Mouse (Mus musculus) thymus, postnatal 0 days (tissue): ENCODE data around the gene 1810062G17Rik. TPM values are rescaled to one million over a fixed set of nuclear protein-coding genes. Genes with fewer than 3 reads are reported as not detected.

Experiments
- DNase-seq: peaks from one replicate; pipeline ENCODE4 v3.0.0-alpha.2; 2015; ENCODE audit warnings: low spot score
- microRNA-seq: library from miRNA; unstranded; fragments of <30 nt; microRNA quantifications from one replicate; pipeline ENCODE4, GENCODE M21; 2016; ENCODE audit warnings: borderline number of aligned reads
- polyA plus RNA-seq: library from polyadenylated mRNA; unstranded; fragments of >200 nt; fragmentation: Nextera tagmentation; extraction: Ambion mirVana; gene quantifications from 2 replicates; pipeline ENCODE4 v1.2.1, GENCODE M21; 2015

Gene 1810062G17Rik
- polyA plus RNA-seq, 1 experiment from 2014 or later: 3.8 TPM

- DNase-seq: no peak
These were observed 29.6 kb downstream of the 1810062G17Rik start for GRCm38 (mm10) chr3:36505306-36505705.

DNA sequence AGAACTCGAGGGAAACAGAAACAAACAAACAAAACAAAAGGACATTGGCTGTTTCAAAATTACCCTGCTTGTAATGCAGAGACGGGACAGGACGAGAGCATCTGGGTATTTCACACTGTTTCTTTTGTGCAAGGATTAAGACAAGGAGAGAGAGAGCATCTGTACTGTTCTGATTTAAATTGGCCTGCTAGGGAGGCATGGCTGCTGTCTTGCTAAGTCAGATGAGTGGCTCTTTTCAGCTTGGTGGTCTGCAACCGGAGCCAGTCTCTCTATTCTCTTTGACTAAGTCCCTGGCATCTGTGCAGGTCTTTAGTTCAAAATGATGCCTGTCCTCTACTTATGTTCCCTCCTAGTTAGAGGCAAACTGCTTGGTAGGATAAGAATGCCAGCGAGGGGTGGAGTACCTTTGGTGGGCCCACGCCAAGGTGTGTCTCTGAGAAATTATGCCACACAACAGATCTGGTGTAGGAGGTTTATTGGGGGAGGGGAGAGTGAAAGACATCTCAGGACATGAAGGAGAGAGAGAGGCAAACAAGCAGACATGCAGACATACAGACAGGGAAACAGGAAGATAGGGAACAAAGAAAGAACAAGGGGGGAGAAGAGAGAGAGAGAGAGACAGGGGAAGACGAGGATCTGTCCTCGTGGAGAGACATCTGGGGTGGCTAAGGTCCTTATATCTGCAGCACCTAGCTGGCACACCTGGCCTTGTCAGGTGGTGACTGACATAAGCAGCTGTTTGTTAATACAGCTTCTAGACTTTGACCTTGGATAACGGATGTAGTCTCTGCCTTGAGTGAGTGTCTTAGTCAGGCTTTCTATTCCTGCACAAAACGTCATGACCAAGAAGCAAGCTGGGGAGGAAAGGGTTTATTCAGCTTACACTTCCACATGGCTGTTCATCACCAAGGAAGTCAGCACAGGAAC, 30.3 kb downstream of the 1810062G17Rik start:
- no peak for DNase-seq

- no peak for DNase-seq
These were observed 35.8 kb downstream of the 1810062G17Rik start for GRCm38 (mm10) chr3:36511491-36511890.

- no peak for DNase-seq
These were observed 40.5 kb downstream of the 1810062G17Rik start for GRCm38 (mm10) chr3:36516196-36516595.

- no peak for DNase-seq
These were observed 45.6 kb downstream of the 1810062G17Rik start, which contains the start of gene Gm11549 for GRCm38 (mm10) chr3:36521073-36522060. Gene Gm11549, minus strand, starts transcription at chr3:36521813.

DNA sequence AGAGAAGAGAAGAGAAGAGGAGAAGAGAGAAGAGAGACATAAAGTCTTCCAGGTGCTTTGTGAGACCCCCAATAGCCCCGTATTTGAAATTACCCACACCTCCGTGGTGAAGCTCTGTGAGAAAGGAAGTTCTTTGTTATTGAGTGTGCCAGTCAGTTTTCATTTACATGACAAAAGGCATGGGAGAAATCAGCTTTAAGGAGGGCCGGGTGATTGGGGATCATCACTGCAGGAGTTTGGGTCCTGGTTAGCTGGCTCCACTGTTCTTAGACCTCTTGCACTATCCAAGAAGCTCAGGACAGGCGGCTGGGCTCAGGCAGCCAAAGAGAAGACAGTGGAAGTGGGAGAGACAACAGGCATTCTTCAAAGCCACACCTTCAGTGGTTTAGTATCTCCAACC, 46.4 kb downstream of the 1810062G17Rik start:
- no peak for DNase-seq

DNA sequence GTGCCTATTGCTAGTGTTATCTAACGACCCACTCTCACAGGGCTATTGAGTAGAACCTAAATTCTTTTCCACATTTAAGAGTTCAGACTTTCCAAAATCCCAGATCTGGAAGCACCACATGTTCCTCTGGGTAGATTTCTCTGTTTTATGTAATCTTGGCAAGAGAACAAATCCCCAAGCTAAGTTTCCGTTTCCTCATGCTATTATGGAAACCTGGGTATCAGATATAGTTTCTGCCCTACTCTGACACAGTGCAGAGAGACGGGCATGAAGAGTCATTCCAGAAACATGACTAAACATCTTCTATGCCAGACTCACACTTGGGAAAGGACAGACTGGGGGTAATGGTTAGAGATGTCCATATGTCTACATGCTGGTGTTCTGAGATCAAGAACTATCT, 48.7 kb downstream of the 1810062G17Rik start:
- no peak for DNase-seq

GRCm38 (mm10) chr3:36530345-36530744, 54.6 kb downstream of the 1810062G17Rik start:
- no peak for DNase-seq

DNA sequence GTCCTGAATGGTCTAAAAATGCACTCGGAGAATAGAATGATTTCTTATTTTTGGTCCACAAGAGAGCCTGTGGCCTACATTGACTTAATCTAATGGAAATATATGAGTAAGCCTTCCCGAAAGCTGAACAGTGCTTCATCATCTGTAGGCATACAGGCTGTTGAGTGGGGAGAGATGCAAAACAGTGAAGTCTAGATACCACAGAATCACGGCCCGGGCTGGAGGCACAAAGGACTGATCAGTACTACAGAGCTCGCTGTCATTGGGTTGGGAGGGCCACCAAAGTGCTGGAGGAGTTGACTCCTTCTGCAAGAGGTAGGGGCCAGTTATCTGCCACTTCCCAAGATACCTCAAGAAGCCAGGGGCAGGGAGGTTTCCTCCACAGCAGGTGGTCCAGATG, 55.0 kb downstream of the 1810062G17Rik start:
- no peak for DNase-seq

DNA sequence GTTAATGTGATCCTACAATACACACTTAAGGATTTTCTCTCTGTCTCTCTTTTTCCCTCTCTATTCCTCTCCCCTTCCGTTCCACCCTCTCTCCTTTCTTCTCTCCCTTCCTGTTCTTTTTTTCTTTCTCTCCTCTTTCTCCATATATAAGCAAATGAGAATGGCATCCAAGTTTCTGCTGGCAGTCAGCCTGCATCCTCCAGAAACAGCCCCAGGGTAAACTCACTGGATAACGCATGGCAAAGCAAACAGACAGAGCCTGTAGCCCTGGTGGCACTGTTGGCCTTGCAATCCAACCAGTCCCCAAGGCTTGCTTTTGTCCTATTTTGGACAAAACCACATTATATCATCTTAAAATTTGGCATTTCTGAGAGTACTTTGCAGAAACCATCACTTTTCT, 55.5 kb downstream of the 1810062G17Rik start:
- no peak for DNase-seq

Small RNAs within 50 kb of the gene (microRNA-seq; reads per million reads assigned to microRNA genes)
- not detected for gene Mir7009

Other genes with a start within 250 kb of the 1810062G17Rik start
- 329 and 344 TPM in 2 replicates for gene Anxa5, start within 50 bp of the 1810062G17Rik start, polyA plus RNA-seq
- gene Gm11549, start 45.9 kb downstream of the 1810062G17Rik start, polyA plus RNA-seq: 0.14 and 0.16 TPM in 2 replicates
- gene Exosc9, start 76.7 kb downstream of the 1810062G17Rik start, polyA plus RNA-seq: 60.7 and 61.4 TPM in 2 replicates
- 170 and 186 TPM in 2 replicates for gene Ccna2, start 96.2 kb downstream of the 1810062G17Rik start, polyA plus RNA-seq
- 5.0 and 6.8 TPM in 2 replicates for gene Bbs7, start 137.5 kb downstream of the 1810062G17Rik start, polyA plus RNA-seq
- gene Trpc3, start 214.2 kb downstream of the 1810062G17Rik start, polyA plus RNA-seq: 0.19 and 0.73 TPM in 2 replicates